Mouse (Mus musculus) hindbrain, embryonic 11.5 days (tissue): ENCODE measurements around the gene Cecr2. TPM values are rescaled to one million over a fixed set of nuclear protein-coding genes. Genes with fewer than 3 reads are reported as not detected.
A peak's percentile ranks its signal among the peaks of the same experiment; 100 is the strongest.

Source experiments
- ATAC-seq: fragments of 200-750 bp; cut with Nextera tagmentation; 2 replicates; pipeline ENCODE4 v1.8.0; 2017; ENCODE audit warnings: mild to moderate bottlenecking, moderate TSS enrichment, moderate library complexity; ENCODE audit not compliant: low FRiP score
- DNase-seq: peaks from one replicate; pipeline ENCODE4 v3.0.0-alpha.2; 2015; ENCODE audit warnings: low spot score
- H3K27ac ChIP-seq: fragments of 300-500 bp; sonication (generic); 2 replicates; pipeline ENCODE4 v1.5.1; 2014; ENCODE audit warnings: mild to moderate bottlenecking, low read depth, low read length
- H3K27me3 ChIP-seq: fragments of 300-500 bp; sonication (generic); 2 replicates; pipeline ENCODE4 v1.6.1; 2014; ENCODE audit warnings: mild to moderate bottlenecking, low read length, moderate library complexity, mixed read lengths; ENCODE audit not compliant: control insufficient read depth, insufficient read depth
- H3K36me3 ChIP-seq: fragments of 300-500 bp; sonication (generic); 2 replicates; pipeline ENCODE4 v1.6.1; 2014; ENCODE audit warnings: mild to moderate bottlenecking, low read length, moderate library complexity, mixed read lengths; ENCODE audit not compliant: control insufficient read depth, insufficient read depth
- H3K4me1 ChIP-seq: fragments of 300-500 bp; sonication (generic); replicated peaks from 2 replicates; pipeline ENCODE4 v1.6.1; 2014; ENCODE audit warnings: low read length, mixed read lengths; ENCODE audit not compliant: control insufficient read depth, insufficient read depth
- H3K4me2 ChIP-seq: fragments of 300-500 bp; sonication (generic); replicated peaks from 2 replicates; pipeline ENCODE4 v1.6.1; 2014; ENCODE audit warnings: mild to moderate bottlenecking, low read depth, low read length
- H3K4me3 ChIP-seq: fragments of 300-500 bp; sonication (generic); 2 replicates; pipeline ENCODE4 v1.5.1; 2014; ENCODE audit warnings: low read depth, low read length
- H3K9ac ChIP-seq: fragments of 300-500 bp; sonication (generic); 2 replicates; pipeline ENCODE4 v1.6.1; 2014; ENCODE audit warnings: low read depth, low read length
- H3K9me3 ChIP-seq: fragments of 300-500 bp; sonication (generic); 2 replicates; pipeline ENCODE4 v1.6.1; 2016; ENCODE audit warnings: low read length; ENCODE audit not compliant: control insufficient read depth
- WGBS: fragments of 180-500 bp; shearing (Covaris S2); extraction: QIAGEN DNeasy Blood & Tissue Kit; methylation state at CpG from one replicate; pipeline ENCODE4 v1.1.7; 2014; 5-methylcytosine and 5-hydroxymethylcytosine counted together
- polyA plus RNA-seq: library from polyadenylated mRNA; unstranded; fragments of >200 nt; fragmentation: Nextera tagmentation; extraction: Ambion mirVana; gene quantifications from 2 replicates; pipeline ENCODE4 v1.2.1, GENCODE M21; 2014

The Cecr2 gene
- polyA plus RNA-seq, 1 experiment from 2014 or later: 27.7 TPM

GRCm38 (mm10) chr6:120684750-120685149 lies 18.6 kb downstream of the Cecr2 start:
- ATAC-seq: no peak
- H3K27me3 ChIP-seq: no peaks in the 10 kb centered on the region
- H3K4me1 ChIP-seq: no peaks in the 10 kb centered on the region
- no peaks in the 10 kb centered on the region for H3K36me3 ChIP-seq
- H3K4me2 ChIP-seq: no peak overlapping the region
- no peak overlapping the region for H3K9ac ChIP-seq
- no peak overlapping the region for H3K4me3 ChIP-seq
- 96% methylated on average over 3 of the region's 3 CpGs for WGBS
- no peaks in the 10 kb centered on the region for H3K9me3 ChIP-seq
- no peak overlapping the region for H3K27ac ChIP-seq
- DNase-seq: no peak

- H3K9me3 ChIP-seq: no peaks in the 10 kb centered on the region
- no peak overlapping the region for H3K4me2 ChIP-seq
- H3K4me1 ChIP-seq: no peaks in the 10 kb centered on the region
- H3K4me3 ChIP-seq: no peak overlapping the region
- no peaks in the 10 kb centered on the region for H3K27me3 ChIP-seq
- 92% methylated on average over 5 of the region's 5 CpGs for WGBS
- H3K36me3 ChIP-seq: no peaks in the 10 kb centered on the region
- ATAC-seq: no peak
- no peak overlapping the region for H3K27ac ChIP-seq
- H3K9ac ChIP-seq: no peak overlapping the region
- DNase-seq: no peak
Measured at GRCm38 (mm10) chr6:120686872-120687650, 20.9 kb downstream of the Cecr2 start.

DNA sequence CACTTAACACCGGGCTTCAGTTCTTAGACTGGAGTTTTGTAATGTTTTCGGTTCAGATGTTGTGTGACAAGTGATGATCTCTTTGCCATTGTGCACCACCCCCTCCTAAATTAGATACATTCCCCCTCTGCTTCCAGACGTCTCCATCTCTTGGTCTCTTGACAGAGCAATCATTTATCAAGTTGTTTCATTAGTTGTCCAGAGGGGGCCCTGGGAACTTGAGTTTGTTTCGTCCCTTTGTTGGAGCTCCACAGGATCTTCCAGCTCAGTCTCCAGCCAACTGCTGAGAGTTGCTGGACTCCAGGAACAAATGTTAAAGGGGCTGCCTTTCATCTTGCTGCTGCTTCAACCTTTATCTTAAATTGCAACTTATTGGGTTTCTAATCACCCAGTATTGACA lies 34.1 kb downstream of the Cecr2 start:
- Histone ChIP-seq H3K9ac (no peak overlapping the region), H3K27ac (peak overlapping the region; percentile 19; the same call in 1 of the 2 replicates), H3K36me3 (no peaks in the 10 kb centered on the region), H3K9me3 (no peaks in the 10 kb centered on the region), H3K27me3 (no peaks in the 10 kb centered on the region), H3K4me3 (no peak overlapping the region), H3K4me2 (no peak overlapping the region), H3K4me1 (0 out of 2 replicates have a peak, but pooled peaks cover 3% of the 10 kb centered on the region)
- ATAC-seq (no peak), DNase-seq (peak; percentile 52)
- WGBS: 7% methylated on average over 4 of the region's 4 CpGs

DNA sequence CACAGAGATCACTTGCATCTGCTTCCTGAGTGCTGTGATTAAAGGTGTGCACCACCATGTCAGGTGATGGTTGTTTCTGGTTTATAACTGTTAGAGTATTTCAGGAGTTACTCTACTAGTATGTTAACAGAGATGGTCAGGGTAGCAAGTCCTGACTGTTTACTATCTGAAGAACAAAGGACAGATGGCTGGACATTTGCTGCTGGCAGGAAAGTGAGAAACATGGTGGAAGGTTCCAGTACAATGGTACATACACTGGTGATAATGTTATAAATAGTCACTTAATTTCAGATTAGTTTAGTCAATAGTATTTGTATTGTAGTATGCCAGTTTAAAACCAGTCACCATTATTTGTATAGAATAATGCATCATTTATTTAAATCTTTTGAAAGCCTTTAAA lies 38.2 kb downstream of the Cecr2 start:
- Histone ChIP-seq H3K36me3 (no peaks in the 10 kb centered on the region), H3K9ac (no peak overlapping the region), H3K4me1 (0 out of 2 replicates have a peak, but pooled peaks cover 3% of the 10 kb centered on the region), H3K27me3 (no peaks in the 10 kb centered on the region), H3K9me3 (no peaks in the 10 kb centered on the region), H3K4me3 (no peak overlapping the region), H3K27ac (no peak overlapping the region), H3K4me2 (no peak overlapping the region)
- DNase-seq (no peak), ATAC-seq (no peak)

- Histone ChIP-seq H3K27ac (no peak overlapping the region), H3K4me1 (no peaks in the 10 kb centered on the region), H3K27me3 (no peaks in the 10 kb centered on the region), H3K36me3 (no peaks in the 10 kb centered on the region), H3K9me3 (no peaks in the 10 kb centered on the region), H3K4me2 (no peak overlapping the region), H3K4me3 (no peak overlapping the region), H3K9ac (no peak overlapping the region)
- ATAC-seq: no peak
- no peak for DNase-seq
- WGBS: 56% methylated on average over 1 of the region's 1 CpGs
Measured at GRCm38 (mm10) chr6:120708759-120709158, 42.6 kb downstream of the Cecr2 start.

DNA sequence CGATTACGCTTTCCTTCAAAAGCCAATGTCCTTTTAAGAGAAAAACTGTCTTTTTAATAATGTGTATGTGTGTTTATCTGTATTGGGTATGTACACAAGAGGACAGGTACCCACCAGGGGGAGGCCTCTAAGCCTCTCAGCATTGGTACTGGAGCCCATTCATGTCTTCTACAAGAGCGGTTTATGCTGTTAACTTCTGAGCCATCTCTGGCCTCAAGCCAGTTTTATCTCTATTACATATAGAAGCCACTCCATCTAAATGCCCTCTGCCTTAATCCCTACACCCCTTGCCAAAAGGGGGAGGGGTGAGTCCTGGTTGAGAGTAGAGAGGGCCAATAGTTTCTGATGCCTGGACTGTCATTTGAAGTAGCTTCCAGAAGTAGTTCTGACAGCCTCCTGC lies 48.6 kb downstream of the Cecr2 start:
- ATAC-seq (no peak), DNase-seq (no peak)
- 75% methylated on average over 3 of the region's 3 CpGs for WGBS
- H3K27ac ChIP-seq: peak overlapping the region; percentile 25; the same call in 1 of the 2 replicates
- no peak overlapping the region for H3K4me2 ChIP-seq
- peaks cover 4% of the 10 kb centered on the region; the same call in 1 of the 2 replicates for H3K4me1 ChIP-seq
- H3K9ac ChIP-seq: no peak overlapping the region
- no peaks in the 10 kb centered on the region for H3K27me3 ChIP-seq
- no peaks in the 10 kb centered on the region for H3K36me3 ChIP-seq
- H3K9me3 ChIP-seq: no peaks in the 10 kb centered on the region
- no peak overlapping the region for H3K4me3 ChIP-seq

GRCm38 (mm10) chr6:120715227-120715626 lies 49.1 kb downstream of the Cecr2 start:
- Histone ChIP-seq H3K4me3 (no peak overlapping the region), H3K27ac (peak overlapping the region; percentile 25; the same call in 1 of the 2 replicates), H3K27me3 (no peaks in the 10 kb centered on the region), H3K4me1 (peaks cover 4% of the 10 kb centered on the region; the same call in 1 of the 2 replicates), H3K9me3 (no peaks in the 10 kb centered on the region), H3K36me3 (no peaks in the 10 kb centered on the region), H3K9ac (no peak overlapping the region), H3K4me2 (no peak overlapping the region)
- ATAC-seq (no peak), DNase-seq (peak; percentile 28)
- 59% methylated on average over 5 of the region's 5 CpGs for whole genome bisulfite sequencing

DNA sequence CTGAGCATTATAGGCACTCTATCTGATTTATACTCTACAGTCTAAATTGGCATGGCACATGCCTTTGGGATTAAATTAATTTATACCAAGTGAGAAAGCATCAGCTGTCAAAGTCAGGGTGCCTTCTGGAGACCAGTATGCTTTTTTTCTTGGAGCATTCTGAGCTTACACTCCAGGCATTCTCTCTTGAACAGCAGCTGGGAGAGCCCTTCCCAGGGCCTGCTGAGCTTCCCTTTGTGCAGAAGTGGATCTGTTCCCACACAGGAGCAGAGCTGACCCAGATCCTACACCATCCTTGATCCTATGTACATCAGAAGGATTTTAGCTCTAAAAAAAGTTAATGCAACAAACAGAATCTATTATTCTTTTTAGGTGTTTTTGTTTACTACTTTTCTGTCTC lies 49.7 kb downstream of the Cecr2 start:
- H3K27ac ChIP-seq: peak overlapping the region; percentile 31
- peaks cover 4% of the 10 kb centered on the region; the same call in 1 of the 2 replicates for H3K4me1 ChIP-seq
- ATAC-seq (peak; percentile 68), DNase-seq (peak; percentile 38)
- H3K9me3 ChIP-seq: no peaks in the 10 kb centered on the region
- H3K4me3 ChIP-seq: no peak overlapping the region
- H3K36me3 ChIP-seq: no peaks in the 10 kb centered on the region
- no peak overlapping the region for H3K9ac ChIP-seq
- H3K27me3 ChIP-seq: no peaks in the 10 kb centered on the region
- no peak overlapping the region for H3K4me2 ChIP-seq

DNA sequence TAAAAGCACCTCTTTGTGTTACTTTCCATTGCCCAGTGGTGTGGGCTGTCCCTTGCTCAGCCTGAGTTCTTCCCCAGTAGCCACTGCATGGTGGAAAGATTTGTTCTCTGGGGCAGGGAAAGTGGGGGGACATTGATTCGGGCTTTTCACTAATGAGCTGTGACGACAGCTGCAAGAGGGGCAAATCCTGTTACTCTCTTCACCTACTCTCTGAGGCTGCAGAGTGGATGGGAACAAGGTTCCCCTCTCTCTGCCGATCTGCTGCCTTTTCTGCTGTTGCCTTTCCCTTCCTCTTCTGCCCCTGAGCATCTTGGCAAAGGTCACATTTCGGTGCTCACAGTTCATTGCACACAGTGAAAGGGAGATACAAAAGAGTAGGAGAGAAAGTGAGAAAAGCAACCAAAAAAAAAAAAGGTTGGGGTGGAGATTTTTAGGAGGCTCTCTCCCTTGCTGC lies 50.4 kb downstream of the Cecr2 start:
- ATAC-seq: peak; percentile 82
- WGBS: 1% methylated on average over 4 of the region's 4 CpGs
- DNase-seq: peak; percentile 52
- Histone ChIP-seq H3K9me3 (no peaks in the 10 kb centered on the region), H3K4me2 (0 out of 2 replicates have a peak overlapping the region, but pooled peaks have one; percentile 25), H3K36me3 (no peaks in the 10 kb centered on the region), H3K27me3 (no peaks in the 10 kb centered on the region), H3K9ac (no peak overlapping the region), H3K4me1 (peaks cover 4% of the 10 kb centered on the region; the same call in 1 of the 2 replicates), H3K27ac (peak overlapping the region; percentile 75), H3K4me3 (no peak overlapping the region)
